Comparison of ENCODE assay signal across 9 mouse cellular contexts in the genomic region with DNA sequence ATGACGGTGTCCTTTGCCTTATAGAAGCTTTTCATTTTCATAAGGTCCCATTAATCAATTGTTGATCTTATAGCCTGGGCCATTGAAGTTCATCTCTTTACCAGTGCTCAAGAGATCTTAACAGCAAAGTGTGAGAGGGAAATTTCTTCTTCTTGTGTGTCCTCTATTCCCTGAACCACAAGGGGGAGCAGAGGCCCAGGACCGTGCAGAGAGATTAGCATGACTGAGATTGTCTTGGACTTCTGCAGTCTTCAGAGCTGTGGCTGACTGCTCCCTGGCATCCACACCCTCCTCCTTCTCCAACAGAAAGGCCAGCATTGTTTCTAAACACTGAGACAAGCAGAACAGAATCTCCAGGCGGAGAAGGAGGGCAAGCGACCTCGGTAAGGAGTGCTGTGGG. TPM values are rescaled to one million over a fixed set of nuclear protein-coding genes. Genes with fewer than 3 reads are reported as not detected.
DNase-seq lines count a peak whose midpoint lies in the region; ATAC-seq and TF ChIP-seq lines count a peak whose summit lies in the region.
"Had no signal": no experiment of that assay in that cellular context is flagged by ENCODE, and none has a peak within 500 bp of the region (broad histone marks: within the 10 kb centered on the region; RNA-seq: fewer than 3 reads in every experiment).

No protein-coding gene starts in this region.

- no peaks in the 10 kb centered on the region for H3K9me3 ChIP-seq in intestine, embryonic 16.5 days (ENCODE audit: control insufficient read depth, low read length)
- no peaks in the 10 kb centered on the region for H3K9me3 ChIP-seq in intestine, embryonic 15.5 days
- no peaks in the 10 kb centered on the region for H3K9me3 ChIP-seq in lung, embryonic 14.5 days (ENCODE audit: low read depth, low read length)
- H3K9me3 ChIP-seq in forebrain, embryonic 12.5 days, result no peaks in the 10 kb centered on the region
- H3K9me3 ChIP-seq: embryonic facial prominence, embryonic 15.5 days had no signal

- TF ChIP-seq CTCF in lung, embryonic 14.5 days (IDR thresholded peaks at IDR 0.05; ENCODE audit: low read depth), result peak; percentile 72

- H3K36me3 ChIP-seq in intestine, embryonic 16.5 days (ENCODE audit: control insufficient read depth, insufficient read depth, low read length), result no peaks in the 10 kb centered on the region
- H3K36me3 ChIP-seq in intestine, embryonic 15.5 days, result no peaks in the 10 kb centered on the region
- H3K36me3 ChIP-seq in lung, embryonic 14.5 days (ENCODE audit: insufficient read depth), result no peaks in the 10 kb centered on the region
- no peaks in the 10 kb centered on the region for H3K36me3 ChIP-seq in forebrain, embryonic 12.5 days (replicated peaks)
- H3K36me3 ChIP-seq: embryonic facial prominence, embryonic 15.5 days had no signal

- peak; percentile 21 for DNase-seq in CD4-positive helper T cell, adult 2 months (ENCODE audit: low read depth, low spot score)
- DNase-seq in R1 (ENCODE audit: low read depth, low spot score), result peak; percentile 72
- peak; percentile 57 to 60 for DNase-seq in heart, postnatal 10 days
- peak; percentile 59 for DNase-seq in lung, embryonic 14.5 days
- no peak for DNase-seq in c-Kit-positive CD71-positive TER-119-positive erythroid progenitor cells, embryonic 14.5 days (ENCODE audit: low spot score)

- H3K27me3 ChIP-seq in intestine, embryonic 16.5 days (replicated peaks; ENCODE audit: control insufficient read depth, insufficient read depth, low read length), result no peaks in the 10 kb centered on the region
- H3K27me3 ChIP-seq in intestine, embryonic 15.5 days (replicated peaks), result no peaks in the 10 kb centered on the region
- H3K27me3 ChIP-seq in lung, embryonic 14.5 days (ENCODE audit: insufficient read depth, low read length), result no peaks in the 10 kb centered on the region
- H3K27me3 ChIP-seq in forebrain, embryonic 12.5 days, result no peaks in the 10 kb centered on the region
- H3K27me3 ChIP-seq: embryonic facial prominence, embryonic 15.5 days had no signal

- no peak overlapping the region for H3K4me3 ChIP-seq in intestine, embryonic 16.5 days (ENCODE audit: low read length)
- H3K4me3 ChIP-seq in intestine, embryonic 15.5 days (replicated peaks), result no peak overlapping the region
- no peak overlapping the region for H3K4me3 ChIP-seq in lung, embryonic 14.5 days (ENCODE audit: low read depth, low read length)
- no peak overlapping the region for H3K4me3 ChIP-seq in forebrain, embryonic 12.5 days (replicated peaks)
- H3K4me3 ChIP-seq: embryonic facial prominence, embryonic 15.5 days had no signal

- no peak overlapping the region for H3K4me2 ChIP-seq in intestine, embryonic 16.5 days (ENCODE audit: low read depth, low read length)
- no peak overlapping the region for H3K4me2 ChIP-seq in intestine, embryonic 15.5 days (replicated peaks)
- H3K4me2 ChIP-seq in lung, embryonic 14.5 days, result no peak overlapping the region
- H3K4me2 ChIP-seq in forebrain, embryonic 12.5 days, result no peak overlapping the region
- H3K4me2 ChIP-seq: embryonic facial prominence, embryonic 15.5 days had no signal

- intact Hi-C loops in heart, postnatal 10 days (cut with DNase I), result loop anchor here (10.0 kb wide), 1 partner anchor 396 kb away; no protein-coding TSS in a partner anchor

- WGBS in intestine, embryonic 16.5 days, result 51% methylated on average over 5 of the region's 5 CpGs
- WGBS in intestine, embryonic 15.5 days, result 47% methylated on average over 5 of the region's 5 CpGs
- 48% methylated on average over 5 of the region's 5 CpGs for WGBS in lung, embryonic 14.5 days
- WGBS in forebrain, embryonic 12.5 days, result 30% methylated on average over 5 of the region's 5 CpGs

- H3K4me1 ChIP-seq in intestine, embryonic 16.5 days (ENCODE audit: control insufficient read depth, insufficient read depth, low read length), result no peaks in the 10 kb centered on the region
- no peaks in the 10 kb centered on the region for H3K4me1 ChIP-seq in intestine, embryonic 15.5 days (replicated peaks)
- no peaks in the 10 kb centered on the region for H3K4me1 ChIP-seq in lung, embryonic 14.5 days (ENCODE audit: insufficient read depth)
- H3K4me1 ChIP-seq in forebrain, embryonic 12.5 days, result no peaks in the 10 kb centered on the region
- H3K4me1 ChIP-seq: embryonic facial prominence, embryonic 15.5 days had no signal

- ATAC-seq in intestine, embryonic 16.5 days, result peak; percentile 44; the same call in 1 of the 2 replicates
- ATAC-seq in intestine, embryonic 15.5 days, result no peak
- peak; percentile 70 for ATAC-seq in lung, embryonic 14.5 days (ENCODE audit: insufficient read depth)
- no peak for ATAC-seq in forebrain, embryonic 12.5 days (ENCODE audit: low FRiP score)

- no peak overlapping the region for H3K9ac ChIP-seq in intestine, embryonic 16.5 days (ENCODE audit: low read depth, low read length)
- H3K9ac ChIP-seq in intestine, embryonic 15.5 days, result no peak overlapping the region
- no peak overlapping the region for H3K9ac ChIP-seq in lung, embryonic 14.5 days
- H3K9ac ChIP-seq in forebrain, embryonic 12.5 days, result no peak overlapping the region
- H3K9ac ChIP-seq: embryonic facial prominence, embryonic 15.5 days had no signal

- no peak overlapping the region for H3K27ac ChIP-seq in intestine, embryonic 16.5 days (ENCODE audit: low read length)
- H3K27ac ChIP-seq in intestine, embryonic 15.5 days, result no peak overlapping the region
- H3K27ac ChIP-seq in lung, embryonic 14.5 days (ENCODE audit: low read depth), result no peak overlapping the region
- no peak overlapping the region for H3K27ac ChIP-seq in forebrain, embryonic 12.5 days
- H3K27ac ChIP-seq: embryonic facial prominence, embryonic 15.5 days had no signal

RNA-seq across cellular contexts. Expression of a gene that starts 11.0 kb away (rescaled TPM):
- 115 and 127 TPM in 2 replicates for polyA plus RNA-seq in intestine, embryonic 16.5 days (2015; fragmentation: Nextera tagmentation; extraction: Ambion mirVana)
- 99.6 and 104 TPM in 2 replicates for polyA plus RNA-seq in intestine, embryonic 15.5 days (2015; fragmentation: Nextera tagmentation; extraction: Ambion mirVana)
- 10 to 100 TPM; 81.3 to 83.9 TPM for total RNA-seq in heart, postnatal 10 days (2021)
- polyA plus RNA-seq in lung, embryonic 14.5 days (2014; fragmentation: Nextera tagmentation; extraction: Ambion mirVana), result 77.0 and 80.0 TPM in 2 replicates
- polyA plus RNA-seq in forebrain, embryonic 12.5 days (2016; fragmentation: Nextera tagmentation; extraction: Ambion mirVana), result 54.3 and 57.4 TPM in 2 replicates

RNA-seq across cellular contexts. Expression of a gene that starts 22.2 kb away (rescaled TPM):
- 13.4 and 15.0 TPM in 2 replicates for polyA plus RNA-seq in intestine, embryonic 16.5 days (2015; fragmentation: Nextera tagmentation; extraction: Ambion mirVana)
- 21.4 and 22.5 TPM in 2 replicates for polyA plus RNA-seq in intestine, embryonic 15.5 days (2015; fragmentation: Nextera tagmentation; extraction: Ambion mirVana)
- total RNA-seq in heart, postnatal 10 days (2021), result 10 to 100 TPM; 45.0 to 46.9 TPM
- 30.2 and 34.2 TPM in 2 replicates for polyA plus RNA-seq in lung, embryonic 14.5 days (2014; fragmentation: Nextera tagmentation; extraction: Ambion mirVana)
- 81.3 and 84.0 TPM in 2 replicates for polyA plus RNA-seq in forebrain, embryonic 12.5 days (2016; fragmentation: Nextera tagmentation; extraction: Ambion mirVana)

Comparison
In these comparisons a context has a peak if more than half of its experiments do, and no peak if none do; other contexts are left out.
1. ATAC-seq: peak in intestine, embryonic 16.5 days (single experiment) and lung, embryonic 14.5 days (single experiment); none in intestine, embryonic 15.5 days (single experiment) and forebrain, embryonic 12.5 days (single experiment).